Mouse (Mus musculus) myocyte (in vitro differentiated cells): ENCODE data around the gene Strip1. TPM values are rescaled to one million over a fixed set of nuclear protein-coding genes. Genes with fewer than 3 reads are reported as not detected.

Experiments used
- H3K27me3 ChIP-seq: one replicate; pipeline ENCODE4 v1.6.1; 2011; ENCODE audit not compliant: control insufficient read depth, insufficient read depth, insufficient read length
- H3K36me3 ChIP-seq: one replicate; pipeline ENCODE4 v1.6.1; 2011; ENCODE audit not compliant: control insufficient read depth, insufficient read depth
- H3K4me2 ChIP-seq: one replicate; pipeline ENCODE4 v1.6.1; 2011; ENCODE audit warnings: low read depth, control low read depth
- H3K4me3 ChIP-seq: one replicate; pipeline ENCODE4 v1.5.1; 2011; ENCODE audit warnings: mild to moderate bottlenecking, control low read depth, moderate library complexity
- H3K79me2 ChIP-seq: one replicate; pipeline ENCODE4 v1.6.1; 2011; ENCODE audit not compliant: control insufficient read depth, insufficient read depth
- H3ac ChIP-seq: one replicate; pipeline ENCODE4 v1.6.1; 2011; ENCODE audit not compliant: control insufficient read depth, insufficient read length
- CEBPB ChIP-seq: IDR thresholded peaks from 2 replicates; pipeline ENCODE4 v1.6.1; 2011; ENCODE audit warnings: mild to moderate bottlenecking, moderate library complexity; ENCODE audit not compliant: poor library complexity, insufficient read depth, severe bottlenecking
- E2F4 ChIP-seq: IDR thresholded peaks from one replicate; pipeline ENCODE4 v1.6.1; 2011; ENCODE audit warnings: mild to moderate bottlenecking, control low read depth, moderate library complexity; ENCODE audit not compliant: insufficient read depth
- MAX ChIP-seq: IDR thresholded peaks from one replicate; pipeline ENCODE4 v1.6.1; 2011; ENCODE audit warnings: low read depth, mild to moderate bottlenecking, control low read depth
- MYOD1 ChIP-seq, 3 experiments: IDR thresholded peaks; one replicate each; pipeline ENCODE4 v1.6.1; 2011; ENCODE audit warnings: control low read depth in 2 of 3, low read depth in 2 of 3, mild to moderate bottlenecking in 2 of 3, moderate library complexity in 1 of 3; ENCODE audit not compliant: insufficient read length in 2 of 3, control insufficient read depth in 1 of 3
- MYOG ChIP-seq, 3 experiments: IDR thresholded peaks; one replicate each; pipeline ENCODE4 v1.6.1; 2011; ENCODE audit warnings: control low read depth in 2 of 3, low read depth in 2 of 3, mild to moderate bottlenecking in 2 of 3; ENCODE audit not compliant: insufficient read length in 2 of 3, control insufficient read depth in 1 of 3, insufficient read depth in 1 of 3
- POLR2A ChIP-seq: IDR thresholded peaks from one replicate; pipeline ENCODE4 v1.6.1; 2011; ENCODE audit warnings: low read depth, mild to moderate bottlenecking, control low read depth, moderate library complexity; ENCODE audit not compliant: insufficient read length
- POLR2AphosphoS2 ChIP-seq: IDR thresholded peaks from one replicate; pipeline ENCODE4 v1.6.1; 2011; ENCODE audit warnings: low read depth, control low read depth; ENCODE audit not compliant: insufficient read length
- REST ChIP-seq: IDR thresholded peaks from one replicate; pipeline ENCODE4 v1.6.1; 2011; ENCODE audit warnings: mild to moderate bottlenecking, control low read depth, moderate library complexity; ENCODE audit not compliant: insufficient read depth, insufficient read length
- SRF ChIP-seq: IDR thresholded peaks from one replicate; pipeline ENCODE4 v1.6.1; 2011; ENCODE audit warnings: low read depth; ENCODE audit not compliant: control insufficient read depth, insufficient read length
- TCF12 ChIP-seq: IDR thresholded peaks from one replicate; pipeline ENCODE4 v1.6.1; 2011; ENCODE audit warnings: mild to moderate bottlenecking, control low read depth; ENCODE audit not compliant: poor library complexity, insufficient read depth, severe bottlenecking
- TCF3 ChIP-seq: IDR thresholded peaks from one replicate; pipeline ENCODE4 v1.6.1; 2011; ENCODE audit warnings: low read depth, control low read depth; ENCODE audit not compliant: insufficient read length
- USF1 ChIP-seq: IDR thresholded peaks from one replicate; pipeline ENCODE4 v1.6.1; 2011; ENCODE audit warnings: low read depth, mild to moderate bottlenecking, control low read depth, moderate library complexity
- polyA plus RNA-seq: library from polyadenylated mRNA; unstranded; fragments of >200 nt; fragmentation: generic; extraction: Trizol; gene quantifications from one replicate; pipeline ENCODE4 v1.2.1, GENCODE M21; 2012; ENCODE audit warnings: missing spikeins

Strip1 gene
- polyA plus RNA-seq, 1 experiment = 46.6 TPM

DNA sequence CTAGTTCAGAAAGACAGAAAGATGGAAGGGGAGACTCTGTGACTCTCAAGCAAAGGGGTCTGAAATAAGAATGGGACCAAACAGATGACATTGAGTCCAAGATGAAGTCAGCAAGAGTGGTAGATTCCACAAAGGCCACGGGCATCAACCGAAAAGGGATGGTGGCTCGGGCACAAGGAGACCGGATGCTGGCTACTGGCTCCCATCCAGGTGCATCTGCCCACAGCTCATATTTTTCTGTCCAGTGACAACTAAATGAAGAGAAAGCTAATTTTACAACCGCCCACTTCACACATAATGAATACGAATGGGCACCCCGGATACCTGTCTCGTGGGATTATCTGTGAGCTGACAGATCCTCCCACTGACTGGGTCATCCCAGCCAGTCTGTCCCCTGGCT lies 24.3 kb downstream of the Strip1 start:
- Histone ChIP-seq H3K4me3 (no peak overlapping the region), H3ac (no peak overlapping the region), H3K4me2 (no peak overlapping the region), H3K27me3 (peaks cover 18% of the 10 kb centered on the region), H3K79me2 (no peaks in the 10 kb centered on the region), H3K36me3 (peaks cover 1% of the 10 kb centered on the region)
- TF ChIP-seq REST (no peak), TCF3 (no peak), E2F4 (no peak), CEBPB (no peak), TCF12 (no peak), SRF (no peak), MYOD1 (IDR thresholded peaks at IDR 0.05; ENCODE audit: control insufficient read depth in 1 of 3, insufficient read length in 2 of 3, low read depth in 2 of 3) (no peak), POLR2A (no peak), POLR2AphosphoS2 (no peak), MYOG (IDR thresholded peaks at IDR 0.05; ENCODE audit: control insufficient read depth in 1 of 3, insufficient read depth in 1 of 3, insufficient read length in 2 of 3, low read depth in 2 of 3) (no peak), MAX (no peak), USF1 (no peak)

GRCm38 (mm10) chr3:107605304-107605703 lies 26.2 kb downstream of the Strip1 start:
- Histone ChIP-seq H3K79me2 (no peaks in the 10 kb centered on the region), H3K36me3 (no peaks in the 10 kb centered on the region), H3K4me3 (no peak overlapping the region), H3K27me3 (peaks cover 34% of the 10 kb centered on the region), H3ac (no peak overlapping the region), H3K4me2 (no peak overlapping the region)
- no peak for TF ChIP-seq USF1
- no peak for TF ChIP-seq MYOG (IDR thresholded peaks at IDR 0.05; ENCODE audit: control insufficient read depth in 1 of 3, insufficient read depth in 1 of 3, insufficient read length in 2 of 3, low read depth in 2 of 3)

- no peak for TF ChIP-seq MAX
- no peak for TF ChIP-seq POLR2AphosphoS2
- TF ChIP-seq MYOG (IDR thresholded peaks at IDR 0.05; ENCODE audit: control insufficient read depth in 1 of 3, insufficient read depth in 1 of 3, insufficient read length in 2 of 3, low read depth in 2 of 3) = no peak
- no peak for TF ChIP-seq REST
- no peak for TF ChIP-seq CEBPB
- TF ChIP-seq POLR2A = no peak
- TF ChIP-seq E2F4 = no peak
- no peak overlapping the region for H3ac ChIP-seq
- H3K4me3 ChIP-seq = no peak overlapping the region
- H3K4me2 ChIP-seq = no peak overlapping the region
- no peaks in the 10 kb centered on the region for H3K79me2 ChIP-seq
- H3K27me3 ChIP-seq = peaks cover 82% of the 10 kb centered on the region
- H3K36me3 ChIP-seq = no peaks in the 10 kb centered on the region
Measured at GRCm38 (mm10) chr3:107600127-107600526, 31.4 kb downstream of the Strip1 start.

DNA sequence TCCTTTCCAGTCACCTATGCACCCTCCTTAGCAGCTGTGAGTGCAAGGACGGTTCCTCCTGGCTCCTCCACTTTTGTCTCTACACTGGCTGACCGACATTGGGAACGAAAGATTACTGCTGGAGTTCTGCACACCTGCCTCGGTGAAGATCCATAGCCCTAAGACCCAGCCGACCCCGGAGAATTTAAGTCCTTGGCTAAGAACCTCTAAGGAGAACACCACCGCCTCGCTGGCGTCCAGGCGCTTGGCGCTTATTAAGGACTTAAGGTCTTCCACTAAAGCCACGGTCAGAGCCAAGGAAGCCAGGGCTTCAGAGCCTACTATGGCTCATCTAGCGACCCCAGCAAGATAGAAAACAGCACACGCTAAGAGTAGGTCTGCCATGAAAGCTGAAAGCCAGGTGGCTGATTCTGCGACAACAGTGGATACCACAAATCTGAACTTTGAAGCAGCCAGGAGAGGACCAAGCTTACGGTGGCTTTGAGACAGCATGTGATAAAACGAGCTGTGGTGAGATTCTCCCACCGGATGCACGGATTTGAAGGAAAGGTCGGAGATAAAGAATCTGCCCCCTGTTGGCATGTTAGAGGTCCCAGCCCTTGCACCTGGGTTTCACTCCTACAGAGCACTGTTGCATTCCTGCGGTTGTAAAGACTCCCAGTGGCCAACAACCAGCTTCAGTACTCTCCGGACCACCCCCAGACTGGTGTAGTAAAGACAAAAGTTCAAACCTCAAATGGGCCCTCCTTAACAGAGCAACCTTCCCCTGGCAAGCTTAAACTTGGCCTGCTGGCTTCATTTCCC lies 33.7 kb downstream of the Strip1 start:
- peaks cover 87% of the 10 kb centered on the region for H3K27me3 ChIP-seq
- no peak overlapping the region for H3K4me2 ChIP-seq
- H3K79me2 ChIP-seq = no peaks in the 10 kb centered on the region
- no peak overlapping the region for H3ac ChIP-seq
- TF ChIP-seq TCF3 (no peak), TCF12 (no peak), POLR2A (no peak)
- H3K4me3 ChIP-seq = no peak overlapping the region
- no peaks in the 10 kb centered on the region for H3K36me3 ChIP-seq

DNA sequence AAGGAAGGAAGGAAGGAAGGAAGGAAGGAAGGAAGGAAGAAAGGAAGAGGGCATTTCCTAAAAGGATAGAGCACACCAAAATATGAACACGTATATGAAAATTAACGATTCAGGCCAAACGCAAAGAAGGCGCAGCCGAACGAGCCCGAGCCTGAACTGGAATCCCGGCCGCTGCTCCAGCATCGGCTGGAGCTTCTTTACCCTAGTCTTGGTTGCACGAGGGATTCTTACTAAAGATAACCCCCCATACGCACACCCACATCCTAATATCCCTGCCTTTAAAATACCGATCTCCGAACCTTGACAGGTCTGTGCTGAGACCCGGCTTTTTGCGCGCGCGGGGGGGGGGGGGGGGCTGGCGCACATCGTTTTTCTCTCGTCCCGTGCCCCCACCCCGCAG lies 34.4 kb downstream of the Strip1 start:
- Histone ChIP-seq H3K27me3 (peaks cover 85% of the 10 kb centered on the region), H3K79me2 (no peaks in the 10 kb centered on the region), H3K4me2 (no peak overlapping the region), H3K4me3 (no peak overlapping the region), H3ac (no peak overlapping the region), H3K36me3 (no peaks in the 10 kb centered on the region)
- no peak for TF ChIP-seq TCF3
- TF ChIP-seq MAX = no peak
- TF ChIP-seq POLR2AphosphoS2 = no peak
- no peak for TF ChIP-seq SRF
- TF ChIP-seq POLR2A = no peak
- TF ChIP-seq TCF12 = no peak
- no peak for TF ChIP-seq MYOD1 (IDR thresholded peaks at IDR 0.05; ENCODE audit: control insufficient read depth in 1 of 3, insufficient read length in 2 of 3, low read depth in 2 of 3)
- TF ChIP-seq REST = no peak
